Mouse (Mus musculus) erythroblast, embryonic 14.5 days (primary cell): Measurements from ENCODE around the gene Dctn1.

Experiments
- GATA1 ChIP-seq: IDR thresholded peaks from 2 replicates; pipeline ENCODE4 v1.6.1; 2012; ENCODE audit warnings: low read length, inconsistent platforms, mixed read lengths
- TAL1 ChIP-seq: IDR thresholded peaks from 3 replicates; pipeline ENCODE4 v1.6.1; 2012; ENCODE audit warnings: low read length, inconsistent platforms, mixed read lengths

DNA sequence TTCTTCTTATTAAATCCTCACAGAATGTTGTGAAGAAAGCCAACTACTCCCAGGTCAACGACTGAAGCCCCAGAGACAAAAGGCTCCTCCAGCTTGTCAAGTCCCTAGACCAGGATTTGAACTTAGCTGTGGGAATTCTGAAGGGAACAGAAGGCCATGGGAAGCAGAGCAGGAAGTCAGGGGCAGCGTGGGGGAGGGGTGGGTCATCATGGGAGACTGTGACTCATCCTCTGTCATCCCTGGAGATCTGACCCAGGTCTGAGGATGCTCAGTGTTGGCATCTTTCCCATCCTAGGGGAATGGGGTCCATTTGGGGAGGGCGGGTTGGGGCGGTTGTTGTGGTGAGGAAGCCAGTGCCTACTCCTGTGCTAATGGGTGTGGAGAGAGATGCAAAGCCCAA is 24.1 kb upstream of the Dctn1 start:
- TF ChIP-seq TAL1: no peak
- no peak for TF ChIP-seq GATA1
